Mouse (Mus musculus): ENCODE data around the gene Gigyf2.
"Not testable (repeated sequence)": the region's sequence is repeated elsewhere in the genome, so short reads cannot be mapped to it uniquely, and the experiment has no call there.

Gene Gigyf2

GRCm38 (mm10) chr1:87447183-87448104 lies 120.6 kb downstream of the Gigyf2 start:
- DNase-seq (ENCODE audit: inconsistent ontology term), result peak; percentile 32

- DNase-seq (ENCODE audit: inconsistent ontology term), result no peak
Measured at GRCm38 (mm10) chr1:87449432-87449831, 122.6 kb downstream of the Gigyf2 start.

- DNase-seq (ENCODE audit: inconsistent ontology term), result no peak
Measured at GRCm38 (mm10) chr1:87456425-87456824, 129.6 kb downstream of the Gigyf2 start.

- DNase-seq (ENCODE audit: inconsistent ontology term), result peak; percentile 70
Measured at GRCm38 (mm10) chr1:87458045-87458444, 131.2 kb downstream of the Gigyf2 start.

- not testable (repeated sequence) for DNase-seq (ENCODE audit: inconsistent ontology term)
Measured at GRCm38 (mm10) chr1:87459856-87460255, 133.1 kb downstream of the Gigyf2 start.

- DNase-seq (ENCODE audit: inconsistent ontology term), result no peak
Measured at GRCm38 (mm10) chr1:87467469-87467868, 140.7 kb downstream of the Gigyf2 start.

- peak; percentile 26 for DNase-seq (ENCODE audit: inconsistent ontology term)
Measured at GRCm38 (mm10) chr1:87468321-87468720, 141.5 kb downstream of the Gigyf2 start.

GRCm38 (mm10) chr1:87469971-87470370 lies 143.2 kb downstream of the Gigyf2 start, which contains the start of gene Snorc:
Gene Snorc, plus strand, starts transcription at chr1:87470271.
- DNase-seq (ENCODE audit: inconsistent ontology term), result not testable (repeated sequence)

GRCm38 (mm10) chr1:87471914-87472313 lies 145.1 kb downstream of the Gigyf2 start:
- DNase-seq (ENCODE audit: inconsistent ontology term), result no peak

- no peak for DNase-seq (ENCODE audit: inconsistent ontology term)
Measured at GRCm38 (mm10) chr1:87472576-87472975, 145.8 kb downstream of the Gigyf2 start.

GRCm38 (mm10) chr1:87475076-87475895 lies 148.5 kb downstream of the Gigyf2 start:
- no peak for DNase-seq (ENCODE audit: inconsistent ontology term)

GRCm38 (mm10) chr1:87482546-87482945 lies 155.7 kb downstream of the Gigyf2 start:
- no peak for DNase-seq (ENCODE audit: inconsistent ontology term)

- peak; percentile 74 for DNase-seq (ENCODE audit: inconsistent ontology term)
Measured at GRCm38 (mm10) chr1:87486386-87486785, 159.6 kb downstream of the Gigyf2 start.

- DNase-seq (ENCODE audit: inconsistent ontology term), result peak; percentile 68
Measured at GRCm38 (mm10) chr1:87492285-87492684, 165.5 kb downstream of the Gigyf2 start.

GRCm38 (mm10) chr1:87493542-87493941 lies 166.7 kb downstream of the Gigyf2 start:
- peak; percentile 94 for DNase-seq (ENCODE audit: inconsistent ontology term)

Measured in Muller cell, postnatal 12 days (primary cell).